Mouse (Mus musculus) kidney, adult 2 months (tissue): ENCODE results near the gene Tnfaip2.

Experiments used
- CTCF ChIP-seq: fragments of 200-500 bp; conservative IDR thresholded peaks from 2 replicates; pipeline ENCODE4 v1.5.1; 2011; ENCODE audit warnings: low read depth, mild to moderate bottlenecking, control low read depth, low read length, moderate library complexity, mixed read lengths; ENCODE audit not compliant: insufficient read depth, insufficient read length
- POLR2A ChIP-seq: fragments of 200-500 bp; IDR thresholded peaks from one replicate; pipeline ENCODE4 v1.6.1; 2011; ENCODE audit warnings: low read depth, low read length, control low read depth

- TF ChIP-seq CTCF (peak; percentile 21; the same call in 1 of the 2 replicates), POLR2A (no peak)
Measured at GRCm38 (mm10) chr12:111474893-111475643, 32.8 kb downstream of the Tnfaip2 start.
